Mouse (Mus musculus) CH12.LX (cell line): ENCODE results near the gene Sap18b. TPM values are rescaled to one million over a fixed set of nuclear protein-coding genes. Genes with fewer than 3 reads are reported as not detected.

Experiments used
- DNase-seq: peaks from one replicate; pipeline ENCODE4 v3.0.0-alpha.2; 2013; ENCODE audit errors: extremely low read depth
- H3K27ac ChIP-seq: 2 replicates; pipeline ENCODE4 v1.5.1; 2012; ENCODE audit warnings: low read depth, mild to moderate bottlenecking, control low read depth, moderate library complexity; ENCODE audit not compliant: insufficient read depth
- H3K27me3 ChIP-seq: replicated peaks from 2 replicates; pipeline ENCODE3; 2012; ENCODE audit warnings: inconsistent platforms
- H3K36me3 ChIP-seq, 2 experiments: replicated peaks in 1 of 2; 2 replicates each; pipeline versions ENCODE3 to v1.6.1; 2012; ENCODE audit warnings: inconsistent platforms in 1 of 2, low read length in 1 of 2, mild to moderate bottlenecking in 1 of 2, mixed read lengths in 1 of 2, moderate library complexity in 1 of 2; ENCODE audit not compliant: control insufficient read depth in 1 of 2, insufficient read depth in 1 of 2
- H3K4me1 ChIP-seq, 2 experiments: 2 replicates each; pipeline ENCODE4 v1.6.1; 2012; ENCODE audit warnings: inconsistent platforms in 1 of 2, moderate library complexity in 1 of 2; ENCODE audit not compliant: insufficient read depth in 2 of 2, control insufficient read depth in 1 of 2
- H3K4me2 ChIP-seq: 2 replicates; pipeline ENCODE4 v1.6.1; 2012; ENCODE audit warnings: low read depth, mild to moderate bottlenecking, control low read depth; ENCODE audit not compliant: poor library complexity, insufficient read depth, severe bottlenecking
- H3K4me3 ChIP-seq, 3 experiments: fragments of 150-350 bp in 1 of 3; sonication (generic) in 1 of 3; replicated peaks in 1 of 3; 2 replicates each; pipeline versions ENCODE3 to v1.5.1; 2011 to 2012; ENCODE audit warnings: low read depth in 2 of 3, low read length in 2 of 3, mild to moderate bottlenecking in 2 of 3, moderate library complexity in 2 of 3, control low read depth in 1 of 3, improper control_type of control experiment in 1 of 3, inconsistent platforms in 1 of 3, mixed read lengths in 1 of 3; ENCODE audit not compliant: poor library complexity in 1 of 3
- H3K79me2 ChIP-seq: replicated peaks from 2 replicates; pipeline ENCODE4 v1.6.1; 2012; ENCODE audit warnings: mild to moderate bottlenecking, moderate library complexity; ENCODE audit not compliant: control insufficient read depth, poor library complexity, insufficient read depth, severe bottlenecking; ENCODE audit errors: extremely low read depth
- H3K9ac ChIP-seq: 2 replicates; pipeline ENCODE4 v1.6.1; 2012; ENCODE audit warnings: low read depth, mild to moderate bottlenecking, control low read depth, moderate library complexity; ENCODE audit not compliant: insufficient read depth
- H3K9me3 ChIP-seq: replicated peaks from 2 replicates; pipeline ENCODE3; 2012; ENCODE audit warnings: low read length, inconsistent platforms, mixed read lengths
- BHLHE40 ChIP-seq: IDR thresholded peaks from 2 replicates; pipeline ENCODE4 v1.6.1; 2011; ENCODE audit warnings: mild to moderate bottlenecking, low read depth, low read length, improper control_type of control experiment
- CHD1 ChIP-seq: IDR thresholded peaks from 2 replicates; pipeline ENCODE4 v1.6.1; 2012; ENCODE audit warnings: low read depth, low read length, improper control_type of control experiment, inconsistent platforms
- CHD2 ChIP-seq: IDR thresholded peaks from 2 replicates; pipeline ENCODE4 v1.6.1; 2011; ENCODE audit warnings: low read length, improper control_type of control experiment
- E2F4 ChIP-seq: IDR thresholded peaks from 2 replicates; pipeline ENCODE4 v1.6.1; 2011; ENCODE audit warnings: low read depth, low read length, improper control_type of control experiment; ENCODE audit not compliant: insufficient replicate concordance
- ETS1 ChIP-seq: conservative IDR thresholded peaks from 2 replicates; pipeline ENCODE4 v1.6.1; 2012; ENCODE audit warnings: low read depth, mild to moderate bottlenecking, inconsistent platforms, low read length, improper control_type of control experiment, moderate library complexity
- JUN ChIP-seq: IDR thresholded peaks from 2 replicates; pipeline ENCODE4 v1.6.1; 2011; ENCODE audit warnings: low read depth, mild to moderate bottlenecking, low read length, improper control_type of control experiment, moderate library complexity; ENCODE audit not compliant: insufficient read depth
- JUND ChIP-seq: conservative IDR thresholded peaks from 2 replicates; pipeline ENCODE4 v1.6.1; 2011; ENCODE audit warnings: low read depth, low read length, improper control_type of control experiment
- MAFK ChIP-seq: IDR thresholded peaks from 2 replicates; pipeline ENCODE4 v1.6.1; 2011; ENCODE audit warnings: low read length, improper control_type of control experiment; ENCODE audit not compliant: insufficient replicate concordance
- MAZ ChIP-seq: IDR thresholded peaks from 2 replicates; pipeline ENCODE4 v1.6.1; 2012; ENCODE audit warnings: low read depth, mild to moderate bottlenecking, inconsistent platforms, low read length, improper control_type of control experiment, moderate library complexity
- MXI1 ChIP-seq: IDR thresholded peaks from 2 replicates; pipeline ENCODE4 v1.6.1; 2011; ENCODE audit warnings: mild to moderate bottlenecking, low read depth, low read length, improper control_type of control experiment
- MYC ChIP-seq: IDR thresholded peaks from 2 replicates; pipeline ENCODE4 v1.6.1; 2011; ENCODE audit warnings: low read depth, mild to moderate bottlenecking, improper control_type of control experiment, low read length
- NELFE ChIP-seq: IDR thresholded peaks from 2 replicates; pipeline ENCODE4 v1.6.1; 2011; ENCODE audit warnings: low read depth, low read length, improper control_type of control experiment
- NRF1 ChIP-seq: IDR thresholded peaks from 2 replicates; pipeline ENCODE4 v1.6.1; 2014; ENCODE audit warnings: low read depth, mild to moderate bottlenecking, inconsistent platforms, low read length, improper control_type of control experiment, moderate library complexity
- PAX5 ChIP-seq: IDR thresholded peaks from 2 replicates; pipeline ENCODE4 v1.6.1; 2012; ENCODE audit warnings: low read length, inconsistent platforms, mixed read lengths
- POLR2A ChIP-seq: IDR thresholded peaks from 2 replicates; pipeline ENCODE4 v1.6.1; 2011; ENCODE audit warnings: low read depth, mild to moderate bottlenecking, improper control_type of control experiment, low read length
- RCOR1 ChIP-seq: conservative IDR thresholded peaks from 2 replicates; pipeline ENCODE4 v1.6.1; 2012; ENCODE audit warnings: low read depth, mild to moderate bottlenecking, inconsistent platforms, low read length, improper control_type of control experiment
- SIN3A ChIP-seq: IDR thresholded peaks from 2 replicates; pipeline ENCODE4 v1.6.1; 2012; ENCODE audit warnings: low read length, improper control_type of control experiment, inconsistent platforms
- TBP ChIP-seq: conservative IDR thresholded peaks from 2 replicates; pipeline ENCODE4 v1.6.1; 2011; ENCODE audit warnings: low read depth, low read length, improper control_type of control experiment
- ZKSCAN1 ChIP-seq: IDR thresholded peaks from 2 replicates; pipeline ENCODE4 v1.6.1; 2012; ENCODE audit warnings: low read depth, inconsistent platforms, low read length, improper control_type of control experiment, borderline replicate concordance
- ZMIZ1 ChIP-seq: IDR thresholded peaks from 2 replicates; pipeline ENCODE4 v1.6.1; 2012; ENCODE audit warnings: low read depth, mild to moderate bottlenecking, inconsistent platforms, low read length, improper control_type of control experiment
- dilution Hi-C: fragments of 300-500 bp; cut with MboI; formaldehyde crosslinking; loops from 2 replicates; pipeline ENCODE4 v1.14.3; 2020; ENCODE audit warnings: low sequenced_read_pairs; ENCODE audit not compliant: extremely low pct_unique_long_range_greater_than_20kb, extremely low pct_ligation_motif_present
- in situ Hi-C: fragments of 300-500 bp; cut with MboI; formaldehyde crosslinking; loops from 3 replicates; pipeline ENCODE4 v1.14.3; 2019; ENCODE audit warnings: low sequenced_read_pairs, low pct_ligation_motif_present, low pct_unique_long_range_greater_than_20kb, mixed read lengths
- polyA plus RNA-seq: library from polyadenylated mRNA; unstranded; fragments of >175 nt; gene quantifications from 2 replicates; pipeline ENCODE4 v1.2.1, GENCODE M21; 2012; ENCODE audit warnings: low read depth; ENCODE audit not compliant: insufficient read length
- total RNA-seq, 2 experiments: library from RNA; depleted of rRNA; stranded (reverse); fragments of 300-350 nt in 1 of 2; fragments of >200 nt in 1 of 2; gene quantifications; 2 replicates each; pipeline ENCODE4 v1.2.3; 2012 to 2014

Gene Sap18b
- total and polyA plus RNA-seq, 3 experiments = 141 to 355 (median 305) TPM

DNA sequence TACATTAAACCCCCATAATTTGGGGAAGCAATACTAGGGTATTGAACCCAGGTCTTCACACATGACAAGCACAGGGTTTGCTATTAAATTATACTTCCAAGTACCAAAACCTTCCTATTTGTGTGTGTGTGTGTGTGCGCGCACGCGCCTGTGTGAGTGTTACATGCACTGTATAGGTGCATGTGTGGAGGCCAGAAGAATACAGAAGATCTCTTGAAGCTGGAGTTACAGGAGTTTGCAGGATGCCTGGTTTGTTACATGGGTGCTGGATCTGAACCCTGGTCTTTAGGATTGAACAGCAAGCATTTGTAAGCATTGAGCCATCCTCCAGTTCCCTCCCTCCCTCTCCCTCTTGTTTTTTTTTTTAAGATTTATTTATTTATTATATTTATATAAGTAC is 14.1 kb downstream of the Sap18b start:
- H3K9ac ChIP-seq = no peak overlapping the region
- TF ChIP-seq MXI1 = no peak
- TF ChIP-seq SIN3A = no peak
- no peak for TF ChIP-seq ZMIZ1
- no peak for TF ChIP-seq NRF1
- TF ChIP-seq TBP = no peak
- no peak for TF ChIP-seq RCOR1
- no peak for TF ChIP-seq ZKSCAN1
- no peak for TF ChIP-seq PAX5
- no peak for TF ChIP-seq MAFK
- no peak for TF ChIP-seq NELFE
- TF ChIP-seq BHLHE40 = no peak
- no peak for TF ChIP-seq JUN
- no peak for TF ChIP-seq MYC
- TF ChIP-seq E2F4 = no peak
- no peak for TF ChIP-seq MAZ
- TF ChIP-seq, all 38 proteins: peak for 0
- H3K9me3 ChIP-seq = no peaks in the 10 kb centered on the region
- H3K36me3 ChIP-seq = peaks cover 69 to 83% of the 10 kb centered on the region in 2 experiments
- no peak overlapping the region for H3K27ac ChIP-seq
- DNase-seq = no peak
- no peak overlapping the region for H3K4me2 ChIP-seq
- peaks cover 0 to 5% of the 10 kb centered on the region in 2 experiments; a peak in 2 of 4 replicates for H3K4me1 ChIP-seq
- H3K27me3 ChIP-seq = no peaks in the 10 kb centered on the region
- H3K4me3 ChIP-seq = no peak overlapping the region
- H3K79me2 ChIP-seq = no peaks in the 10 kb centered on the region
- dilution Hi-C loops (no loop called here), in situ Hi-C loops (no loop called here)

DNA sequence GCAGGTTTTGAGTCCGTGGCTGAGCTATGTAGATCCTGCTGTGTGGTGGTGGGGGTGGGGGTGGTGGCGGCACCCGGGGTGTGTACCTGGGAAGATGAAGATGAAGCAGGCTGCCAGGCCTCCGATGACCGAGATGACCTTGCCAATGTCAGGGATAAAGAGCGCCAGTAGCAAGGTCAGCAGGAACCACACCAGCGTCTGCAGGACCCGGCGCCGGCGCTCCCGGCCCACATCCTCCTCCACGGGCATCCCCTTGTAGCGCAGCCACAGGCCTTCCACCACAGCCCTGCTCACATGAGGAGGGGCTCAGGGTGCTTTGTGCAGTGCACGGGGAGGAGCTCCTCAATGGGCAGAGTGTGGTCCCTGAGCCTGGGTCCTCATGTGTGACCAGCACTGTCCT is 16.3 kb downstream of the Sap18b start:
- no peak overlapping the region for H3K4me2 ChIP-seq
- DNase-seq = no peak
- no peak overlapping the region for H3K27ac ChIP-seq
- in situ Hi-C loops = no loop called here
- dilution Hi-C loops = no loop called here
- peaks cover 84 to 90% of the 10 kb centered on the region in 2 experiments for H3K36me3 ChIP-seq
- TF ChIP-seq POLR2A (no peak), ETS1 (no peak), JUND (no peak), CHD2 (no peak), CHD1 (no peak)
- no peaks in the 10 kb centered on the region for H3K9me3 ChIP-seq
- no peaks in the 10 kb centered on the region for H3K27me3 ChIP-seq
- no peak overlapping the region for H3K9ac ChIP-seq
- H3K4me3 ChIP-seq = no peak overlapping the region
- no peaks in the 10 kb centered on the region for H3K4me1 ChIP-seq
- H3K79me2 ChIP-seq = no peaks in the 10 kb centered on the region
